Mouse (Mus musculus) liver, adult 2 months (tissue): ENCODE measurements around the gene Racgap1.

ENCODE experiments used
- CTCF ChIP-seq: fragments of 200-500 bp; IDR thresholded peaks from 2 replicates; pipeline ENCODE4 v1.5.1; 2011; ENCODE audit warnings: low read depth, low read length, control low read depth
- POLR2A ChIP-seq: fragments of 200-500 bp; IDR thresholded peaks from 2 replicates; pipeline ENCODE4 v1.6.1; 2011; ENCODE audit warnings: low read length, control low read depth; ENCODE audit not compliant: insufficient read depth; ENCODE audit errors: extremely low read depth

- TF ChIP-seq CTCF = no peak
- no peak for TF ChIP-seq POLR2A
These were observed 47.2 kb upstream of the Racgap1 start for GRCm38 (mm10) chr15:99698533-99699085.
